Mouse (Mus musculus) adrenal gland, postnatal 4 days (tissue): Measurements from ENCODE around the gene Usp24. TPM values are rescaled to one million over a fixed set of nuclear protein-coding genes. Genes with fewer than 3 reads are reported as not detected.

Experiments
- DNase-seq, 2 experiments: peaks; one replicate each; pipeline ENCODE4 v3.0.0; 2021 to 2022; ENCODE audit warnings: low spot score in 2 of 2, mixed read lengths in 2 of 2
- long read RNA-seq, 2 experiments: library from polyadenylated mRNA; stranded (forward); transcript quantifications; one replicate each; pipeline ENCODE4 v2.0.0; 2021
- total RNA-seq, 2 experiments: library from RNA; stranded (reverse); gene quantifications; 2 replicates each; pipeline ENCODE4 v1.2.3; 2021

The Usp24 gene
- total RNA-seq: 10 to 100 TPM; 38.6 to 42.1 TPM
- long read RNA-seq, experiment 1, partial matches to known transcripts: 1 of 2 reads
- long read RNA-seq, experiment 1, other reads (novel, unspliced or antisense): 1 of 2 reads
- long read RNA-seq, experiment 2, partial matches to known transcripts: 2 of 2 reads
- long read RNA-seq, experiment 2, other reads (novel, unspliced or antisense): 0 of 2 reads

GRCm38 (mm10) chr4:106315921-106316350, at the start of gene Usp24:
Usp24 (plus strand) TSS chr4:106316213.
- DNase-seq: peak; percentile 38 to 54

- no peak for DNase-seq
Measured at GRCm38 (mm10) chr4:106276937-106277336, 39.1 kb upstream of the Usp24 start.

GRCm38 (mm10) chr4:106279177-106279576, 36.8 kb upstream of the Usp24 start:
- no peak for DNase-seq

- no peak for DNase-seq
Measured at GRCm38 (mm10) chr4:106281128-106281491, 34.9 kb upstream of the Usp24 start.

GRCm38 (mm10) chr4:106281492-106282122, 34.4 kb upstream of the Usp24 start:
- no peak for DNase-seq

- DNase-seq: no peak
Measured at GRCm38 (mm10) chr4:106282123-106282510, 33.9 kb upstream of the Usp24 start.

GRCm38 (mm10) chr4:106286958-106287743, 28.9 kb upstream of the Usp24 start:
- no peak for DNase-seq

GRCm38 (mm10) chr4:106290201-106290600, 25.8 kb upstream of the Usp24 start:
- no peak for DNase-seq

GRCm38 (mm10) chr4:106292823-106293222, 23.2 kb upstream of the Usp24 start:
- no peak for DNase-seq

- DNase-seq: no peak
Measured at GRCm38 (mm10) chr4:106293378-106294090, 22.5 kb upstream of the Usp24 start.

- DNase-seq: no peak
Measured at GRCm38 (mm10) chr4:106295696-106296095, 20.3 kb upstream of the Usp24 start.

GRCm38 (mm10) chr4:106296412-106297086, 19.5 kb upstream of the Usp24 start:
- DNase-seq: no peak

- DNase-seq: no peak
Measured at GRCm38 (mm10) chr4:106301346-106301745, 14.7 kb upstream of the Usp24 start.

- DNase-seq: no peak
Measured at GRCm38 (mm10) chr4:106308090-106308489, 7.9 kb upstream of the Usp24 start.

- no peak for DNase-seq
Measured at GRCm38 (mm10) chr4:106312651-106313050, 3.4 kb upstream of the Usp24 start.

- no peak for DNase-seq
Measured at GRCm38 (mm10) chr4:106313070-106313469, 2.9 kb upstream of the Usp24 start.

GRCm38 (mm10) chr4:106313874-106314273, 2.1 kb upstream of the Usp24 start:
- DNase-seq: no peak

GRCm38 (mm10) chr4:106314291-106314690, 1.7 kb upstream of the Usp24 start:
- no peak for DNase-seq

- DNase-seq: peak; percentile 21 to 31
Measured at GRCm38 (mm10) chr4:106316351-106317178, 552 bp downstream of the Usp24 start.
